Mouse (Mus musculus) cerebellum, postnatal 14 days (tissue): Measurements from ENCODE around the gene Zdhhc16.
"Not testable (repeated sequence)": the region's sequence is repeated elsewhere in the genome, so short reads cannot be mapped to it uniquely, and the experiment has no call there.

Experiments used
- DNase-seq, 2 experiments: peaks; one replicate each; pipeline ENCODE4 v3.0.0; 2021; ENCODE audit warnings: mixed read lengths in 2 of 2

The Zdhhc16 gene

GRCm38 (mm10) chr19:41913774-41914591 lies 19.3 kb upstream of the Zdhhc16 start:
- no peak for DNase-seq

GRCm38 (mm10) chr19:41914592-41914882 lies 18.7 kb upstream of the Zdhhc16 start:
- DNase-seq = not testable (repeated sequence)

- DNase-seq = no peak
Measured at GRCm38 (mm10) chr19:41915294-41915693, 18.0 kb upstream of the Zdhhc16 start.

- DNase-seq = no peak
Measured at GRCm38 (mm10) chr19:41916853-41917252, 16.4 kb upstream of the Zdhhc16 start.

GRCm38 (mm10) chr19:41919471-41919870 lies 13.8 kb upstream of the Zdhhc16 start:
- DNase-seq = no peak

GRCm38 (mm10) chr19:41920412-41921067 lies 12.7 kb upstream of the Zdhhc16 start:
- DNase-seq = no peak

GRCm38 (mm10) chr19:41932686-41933085 lies 594 bp upstream of the Zdhhc16 start:
- no peak for DNase-seq

- peak; percentile 37 to 44 for DNase-seq
Measured at GRCm38 (mm10) chr19:41934124-41934523, 844 bp downstream of the Zdhhc16 start.

- no peak for DNase-seq
Measured at GRCm38 (mm10) chr19:41935921-41936320, 2.6 kb downstream of the Zdhhc16 start.

GRCm38 (mm10) chr19:41938539-41938938 lies 5.3 kb downstream of the Zdhhc16 start:
- no peak for DNase-seq

- DNase-seq = no peak
Measured at GRCm38 (mm10) chr19:41943841-41944240, 10.6 kb downstream of the Zdhhc16 start.

- DNase-seq = peak in 1 of 2 experiments; percentile 12
Measured at GRCm38 (mm10) chr19:41952287-41952686, 19.0 kb downstream of the Zdhhc16 start.

GRCm38 (mm10) chr19:41953574-41953973 lies 20.3 kb downstream of the Zdhhc16 start:
- no peak for DNase-seq

- no peak for DNase-seq
Measured at GRCm38 (mm10) chr19:41969618-41970017, 36.3 kb downstream of the Zdhhc16 start.

GRCm38 (mm10) chr19:41973891-41974794 lies 40.9 kb downstream of the Zdhhc16 start:
- no peak for DNase-seq

- DNase-seq = no peak
Measured at GRCm38 (mm10) chr19:41980422-41980818, 47.1 kb downstream of the Zdhhc16 start.

- DNase-seq = peak; percentile 99
Measured at GRCm38 (mm10) chr19:41980819-41981594, 47.7 kb downstream of the Zdhhc16 start, which contains the start of gene Mms19. Gene Mms19, minus strand, starts transcription at chr19:41981157.

- no peak for DNase-seq
Measured at GRCm38 (mm10) chr19:41981595-41981927, 48.3 kb downstream of the Zdhhc16 start, which contains the start of gene Ubtd1. Gene Ubtd1, plus strand, starts transcription at chr19:41981763.

- peak; percentile 78 to 80 for DNase-seq
Measured at GRCm38 (mm10) chr19:41981931-41982790, 48.9 kb downstream of the Zdhhc16 start.

- no peak for DNase-seq
Measured at GRCm38 (mm10) chr19:41982791-41983150, 49.5 kb downstream of the Zdhhc16 start.

GRCm38 (mm10) chr19:41985994-41986393 lies 52.7 kb downstream of the Zdhhc16 start:
- DNase-seq = no peak

- no peak for DNase-seq
Measured at GRCm38 (mm10) chr19:41987206-41987605, 53.9 kb downstream of the Zdhhc16 start.
